Mouse (Mus musculus): ENCODE measurements around the gene Jmjd4. TPM values are rescaled to one million over a fixed set of nuclear protein-coding genes. Genes with fewer than 3 reads are reported as not detected.
A peak's percentile ranks its signal among the peaks of the same experiment; 100 is the strongest.

Jmjd4 gene
- total RNA-seq (2018; cell fraction: chromatin; rRNA removed) = 10 to 100 TPM in 7 of 26 experiments, 1 to 10 TPM in 19; 2.7 to 20.5 (median 6.8) TPM
- 1 to 10 TPM; 1.7 to 5.6 (median 3.7) TPM for total RNA-seq (2018; cell fraction: cytosol; rRNA removed)
- 10 to 100 TPM in 5 of 26 experiments, 1 to 10 TPM in 21; 2.5 to 16.1 (median 4.6) TPM for total RNA-seq (2018; cell fraction: nucleus; rRNA removed)
- 3.3 to 4.3 TPM (median 3.3 TPM) in 3 replicates for polyA plus RNA-seq (2018)

DNA sequence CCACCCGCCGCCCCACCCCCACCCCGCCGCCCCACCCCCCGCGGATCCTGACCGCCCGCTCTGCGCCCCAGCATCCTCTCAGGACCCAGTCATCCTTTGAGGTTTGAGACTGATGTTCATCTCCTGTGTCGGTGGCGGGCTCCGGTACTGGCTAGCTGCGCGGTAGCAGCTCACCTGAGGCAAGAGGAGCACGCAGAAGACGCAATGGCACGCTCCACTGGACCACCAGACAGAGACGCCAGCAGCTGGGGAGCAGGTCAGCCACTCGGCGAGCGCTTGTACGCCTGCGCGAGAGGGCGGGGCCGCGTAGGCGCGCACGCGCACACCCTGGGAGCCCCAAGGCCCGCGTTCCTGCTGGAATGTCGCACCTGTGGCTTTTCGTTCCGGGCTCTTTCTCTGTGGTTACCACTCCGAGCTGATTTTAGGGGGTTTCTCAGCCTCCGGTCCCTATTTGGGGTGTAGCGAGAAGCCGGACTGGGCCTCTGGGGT, at the start of gene Jmjd4:
Gene Jmjd4, plus strand, starts transcription at position 305 of the 489 bp plus-strand sequence.
- WGBS (ENCODE audit: missing documents) = under 1% methylated on average over 30 of the region's 40 CpGs
- peak within 1 kb of the TSS; percentile 80 for H3K4me3 ChIP-seq (ENCODE audit: inconsistent target)
- no peaks in the 10 kb centered on the region for H3K79me2 ChIP-seq (ENCODE audit: inconsistent target)
- peaks cover 10% of the 10 kb centered on the region for H3K36me3 ChIP-seq (ENCODE audit: inconsistent target)
- H3K27ac ChIP-seq = peak within 1 kb of the TSS; percentile 51

DNA sequence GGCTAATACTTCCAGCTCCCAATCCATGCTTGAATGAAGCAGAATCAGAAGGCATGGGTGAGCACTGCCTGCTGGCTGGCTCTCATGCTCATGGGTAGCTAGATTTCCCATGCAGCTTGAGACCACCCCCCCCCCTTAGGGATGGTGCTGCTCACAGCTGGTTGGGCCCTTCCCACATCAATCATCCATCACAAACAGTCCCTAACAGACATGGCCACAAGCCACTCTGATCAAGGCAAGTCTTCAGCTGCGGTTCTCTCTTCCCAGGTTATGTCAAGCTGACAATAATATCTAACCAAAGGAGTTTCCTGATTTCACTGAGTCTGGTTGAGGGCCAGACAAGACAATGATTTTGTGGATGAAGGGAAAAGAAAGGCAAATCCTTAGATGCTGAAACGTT, 49.0 kb upstream of the Jmjd4 start:
- no peak overlapping the region for H3K4me3 ChIP-seq (ENCODE audit: inconsistent target)
- WGBS (ENCODE audit: missing documents) = 72% methylated on average over 2 of the region's 2 CpGs
- no peak overlapping the region for H3K27ac ChIP-seq
- H3K79me2 ChIP-seq (ENCODE audit: inconsistent target) = no peaks in the 10 kb centered on the region
- H3K36me3 ChIP-seq (ENCODE audit: inconsistent target) = no peaks in the 10 kb centered on the region

DNA sequence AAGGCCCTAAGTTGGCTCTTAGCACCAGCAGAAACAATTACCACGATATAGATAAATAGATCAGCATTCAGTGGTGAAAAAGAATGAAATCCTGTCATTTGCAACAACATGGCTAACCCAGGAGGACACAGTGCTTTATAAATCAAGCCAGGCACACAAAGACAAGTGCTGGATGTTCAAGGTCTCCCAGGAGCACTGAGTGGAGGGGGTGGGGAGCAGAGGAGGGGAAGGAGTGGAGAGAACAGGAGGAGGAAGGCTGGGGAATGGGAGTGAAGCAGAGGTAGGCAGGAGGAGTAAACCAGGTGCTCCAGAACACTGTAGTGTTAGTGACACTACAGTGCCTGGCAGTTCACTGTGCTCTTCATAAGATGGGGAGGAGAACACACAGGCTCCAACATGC, 44.1 kb upstream of the Jmjd4 start:
- H3K36me3 ChIP-seq (ENCODE audit: inconsistent target) = no peaks in the 10 kb centered on the region
- no peak overlapping the region for H3K4me3 ChIP-seq (ENCODE audit: inconsistent target)
- no peaks in the 10 kb centered on the region for H3K79me2 ChIP-seq (ENCODE audit: inconsistent target)
- 92% methylated on average over 1 of the region's 1 CpGs for WGBS (ENCODE audit: missing documents)
- H3K27ac ChIP-seq = no peak overlapping the region

DNA sequence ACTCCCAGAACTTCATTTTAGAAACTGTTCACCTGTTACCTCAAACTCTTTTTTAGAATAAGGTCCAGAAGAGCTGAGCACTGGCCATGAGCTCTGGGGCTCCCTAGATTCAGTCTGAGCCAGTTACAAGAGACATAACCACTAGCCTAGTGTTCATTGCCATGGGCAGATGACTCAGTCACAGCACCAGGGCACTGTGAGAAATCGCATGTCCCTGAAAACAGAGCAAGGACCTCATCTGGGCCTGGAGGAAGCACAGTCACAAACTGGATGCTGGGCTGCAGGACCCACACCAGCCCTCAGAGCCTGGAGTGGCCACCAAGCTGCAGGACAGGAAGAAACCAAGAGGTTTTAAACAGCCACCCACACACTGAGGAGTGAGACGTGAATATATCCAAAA, 39.0 kb upstream of the Jmjd4 start:
- no peaks in the 10 kb centered on the region; the same call in 1 of the 2 replicates for H3K36me3 ChIP-seq (ENCODE audit: inconsistent target)
- H3K27ac ChIP-seq = 0 out of 2 replicates have a peak overlapping the region, but pooled peaks have one; percentile 1
- 92% methylated on average over 1 of the region's 2 CpGs for WGBS (ENCODE audit: missing documents)
- no peak overlapping the region for H3K4me3 ChIP-seq (ENCODE audit: inconsistent target)
- no peaks in the 10 kb centered on the region for H3K79me2 ChIP-seq (ENCODE audit: inconsistent target)

DNA sequence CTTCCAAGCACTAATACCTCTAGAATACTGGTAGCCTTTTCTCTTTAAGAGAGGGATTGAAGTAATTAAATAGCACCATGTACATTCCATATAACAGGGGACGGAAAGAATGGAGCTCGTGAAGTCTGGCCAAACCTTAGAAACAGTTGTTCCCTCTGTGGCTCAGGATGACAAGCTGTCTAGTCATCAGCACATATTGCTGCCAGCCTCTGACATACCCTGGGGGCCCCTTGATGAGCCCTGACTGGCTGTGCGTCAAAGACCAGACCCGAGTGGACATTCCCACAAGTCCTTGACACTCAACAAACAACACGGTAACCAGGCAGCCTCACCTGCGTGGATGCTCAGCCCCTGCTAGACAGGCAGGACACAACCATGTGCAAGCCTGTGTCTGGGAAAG, 37.8 kb upstream of the Jmjd4 start:
- H3K36me3 ChIP-seq (ENCODE audit: inconsistent target) = no peaks in the 10 kb centered on the region; the same call in 1 of the 2 replicates
- H3K79me2 ChIP-seq (ENCODE audit: inconsistent target) = no peaks in the 10 kb centered on the region
- WGBS (ENCODE audit: missing documents) = 94% methylated on average over 6 of the region's 6 CpGs
- H3K4me3 ChIP-seq (ENCODE audit: inconsistent target) = no peak overlapping the region
- no peak overlapping the region for H3K27ac ChIP-seq

DNA sequence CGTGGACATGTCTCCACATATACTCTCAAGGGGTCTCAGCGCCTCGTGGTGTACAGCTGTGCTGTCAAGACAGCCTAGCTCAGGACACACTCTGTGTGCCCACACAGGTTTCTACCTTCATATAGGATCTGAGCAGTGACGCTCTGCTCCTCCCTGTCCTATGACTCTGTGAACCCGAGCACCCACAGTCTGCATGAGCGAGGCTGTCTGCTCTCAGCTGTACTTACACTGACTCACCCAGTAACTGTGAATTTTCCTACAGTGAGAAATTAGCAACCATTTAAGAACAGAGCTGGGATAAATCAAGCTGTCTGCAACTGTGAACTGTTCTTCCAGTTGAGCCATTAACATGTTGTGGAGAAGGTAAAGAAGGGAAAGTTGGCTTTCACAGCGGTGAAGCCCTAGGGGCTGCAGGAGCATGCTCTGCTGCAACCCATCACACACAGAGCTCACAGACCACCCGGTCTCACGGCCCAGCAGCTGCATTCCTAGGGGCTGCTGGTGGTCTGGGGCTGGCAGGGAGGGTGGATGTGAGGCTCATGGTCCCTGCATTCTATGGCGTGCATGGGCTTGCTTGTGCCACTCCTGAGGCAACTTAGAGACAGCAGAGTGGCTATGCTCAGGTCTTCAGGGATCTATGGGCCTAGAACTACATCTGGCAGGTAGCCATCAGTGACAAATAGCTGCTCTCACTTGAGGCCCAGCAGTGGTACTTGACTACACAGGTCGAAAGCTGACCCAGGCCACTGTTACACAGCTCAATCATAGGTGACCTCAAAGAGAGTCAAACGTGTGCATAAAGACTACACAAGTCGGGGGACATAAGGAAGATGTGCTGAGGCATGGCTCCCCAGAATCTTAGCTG, 36.6 kb upstream of the Jmjd4 start:
- Histone ChIP-seq H3K79me2 (ENCODE audit: inconsistent target) (no peaks in the 10 kb centered on the region), H3K4me3 (ENCODE audit: inconsistent target) (no peak overlapping the region), H3K36me3 (ENCODE audit: inconsistent target) (no peaks in the 10 kb centered on the region; the same call in 1 of the 2 replicates), H3K27ac (no peak overlapping the region)
- 97% methylated on average over 13 of the region's 13 CpGs for WGBS (ENCODE audit: missing documents)

DNA sequence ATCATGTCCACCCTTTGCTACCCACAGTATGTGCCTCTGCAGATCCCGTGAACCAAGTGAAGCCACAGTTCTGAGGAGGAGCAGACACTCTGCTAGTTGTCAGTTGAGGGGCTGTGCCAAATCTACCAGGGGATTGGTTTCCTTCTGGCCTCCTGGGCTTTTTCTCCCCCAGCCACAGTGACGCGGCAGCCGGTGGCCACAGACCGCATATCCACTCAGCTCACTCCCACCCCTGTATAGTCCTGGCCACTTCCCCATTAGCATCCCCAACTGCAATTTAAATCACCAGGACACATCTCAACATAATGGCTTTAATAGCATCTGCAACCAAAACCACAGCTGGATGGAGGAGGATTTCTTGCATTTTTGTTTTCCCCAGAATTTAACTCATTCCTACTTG, 31.1 kb upstream of the Jmjd4 start:
- H3K27ac ChIP-seq = no peak overlapping the region
- H3K79me2 ChIP-seq (ENCODE audit: inconsistent target) = no peaks in the 10 kb centered on the region
- no peaks in the 10 kb centered on the region; the same call in 1 of the 2 replicates for H3K36me3 ChIP-seq (ENCODE audit: inconsistent target)
- no peak overlapping the region for H3K4me3 ChIP-seq (ENCODE audit: inconsistent target)
- whole genome bisulfite sequencing (ENCODE audit: missing documents) = 28% methylated on average over 2 of the region's 5 CpGs

DNA sequence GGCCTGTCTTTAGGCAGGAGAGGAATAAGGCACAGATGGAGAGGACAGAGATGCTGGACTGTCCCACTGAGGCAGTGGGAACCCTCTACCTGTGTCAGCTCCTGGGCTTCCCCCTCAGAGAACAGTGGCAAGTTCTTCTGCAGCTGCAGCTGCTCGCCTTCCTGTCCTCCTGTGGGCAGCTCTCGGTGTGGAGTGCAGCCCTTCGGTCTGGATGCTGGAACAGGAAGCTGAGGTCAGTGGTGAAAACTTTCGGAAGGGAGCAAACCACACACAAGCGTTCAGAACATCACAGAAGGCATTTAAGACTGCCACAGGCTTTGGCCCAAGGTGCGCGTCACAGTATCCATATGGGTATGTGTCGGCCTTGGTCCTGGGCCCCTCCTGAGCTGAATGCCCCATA, 28.4 kb upstream of the Jmjd4 start:
- Histone ChIP-seq H3K4me3 (ENCODE audit: inconsistent target) (no peak overlapping the region), H3K36me3 (ENCODE audit: inconsistent target) (no peaks in the 10 kb centered on the region), H3K79me2 (ENCODE audit: inconsistent target) (no peaks in the 10 kb centered on the region), H3K27ac (peak overlapping the region; percentile 41)
- WGBS (ENCODE audit: missing documents) = 10% methylated on average over 8 of the region's 8 CpGs

DNA sequence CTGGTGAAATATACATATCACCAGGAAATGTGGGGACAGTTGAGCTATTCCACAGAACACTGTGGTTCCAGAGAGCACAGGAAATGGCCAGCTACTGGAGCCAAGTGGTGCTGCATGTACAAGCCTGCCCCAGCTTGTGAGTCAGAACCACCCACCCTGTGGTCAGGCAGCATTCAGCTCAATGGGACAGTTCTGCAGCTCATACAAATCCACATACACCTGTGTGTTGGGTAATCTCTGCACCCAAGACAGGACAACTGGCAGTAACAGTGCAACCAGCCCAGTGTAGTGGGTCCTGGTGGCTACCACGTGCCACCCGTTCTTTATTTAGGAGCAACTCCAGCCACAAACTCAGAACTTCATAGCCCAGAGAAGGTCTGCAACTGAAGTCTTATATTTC, 27.9 kb upstream of the Jmjd4 start:
- WGBS (ENCODE audit: missing documents) = 9% methylated on average over 2 of the region's 2 CpGs
- H3K79me2 ChIP-seq (ENCODE audit: inconsistent target) = no peaks in the 10 kb centered on the region
- peak overlapping the region; percentile 41 for H3K27ac ChIP-seq
- H3K4me3 ChIP-seq (ENCODE audit: inconsistent target) = no peak overlapping the region
- no peaks in the 10 kb centered on the region for H3K36me3 ChIP-seq (ENCODE audit: inconsistent target)

DNA sequence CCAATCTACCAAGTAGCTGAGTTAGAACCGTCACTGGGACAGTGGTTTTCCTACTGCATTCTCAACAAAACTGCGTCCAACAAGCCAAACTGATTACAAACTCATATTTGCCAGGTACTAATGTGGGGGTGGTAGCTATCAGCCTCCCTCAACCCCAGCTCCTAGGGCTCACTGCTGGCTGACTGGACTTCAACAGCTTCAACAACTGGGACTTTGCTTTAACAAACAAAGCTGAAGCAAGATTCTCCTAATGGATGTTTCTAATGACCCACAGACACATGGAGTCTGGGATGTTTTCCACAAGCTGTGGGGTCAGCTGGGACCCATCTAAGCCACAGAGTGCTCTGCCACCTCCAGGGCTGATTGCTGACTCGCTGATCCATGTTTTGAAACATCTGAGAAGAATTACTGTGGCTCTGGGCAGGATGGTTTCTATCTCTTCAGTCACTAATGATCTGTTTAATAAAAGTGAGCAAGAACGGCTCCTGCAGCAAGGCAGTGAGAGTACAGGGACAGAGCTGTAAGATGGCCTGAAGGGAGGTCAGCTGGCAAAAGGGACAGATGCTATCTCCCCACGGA, 26.7 kb upstream of the Jmjd4 start:
- H3K4me3 ChIP-seq (ENCODE audit: inconsistent target) = no peak overlapping the region
- H3K36me3 ChIP-seq (ENCODE audit: inconsistent target) = peaks cover 3% of the 10 kb centered on the region; the same call in 1 of the 2 replicates
- 98% methylated on average over 5 of the region's 5 CpGs for WGBS (ENCODE audit: missing documents)
- H3K79me2 ChIP-seq (ENCODE audit: inconsistent target) = no peaks in the 10 kb centered on the region
- H3K27ac ChIP-seq = no peak overlapping the region

DNA sequence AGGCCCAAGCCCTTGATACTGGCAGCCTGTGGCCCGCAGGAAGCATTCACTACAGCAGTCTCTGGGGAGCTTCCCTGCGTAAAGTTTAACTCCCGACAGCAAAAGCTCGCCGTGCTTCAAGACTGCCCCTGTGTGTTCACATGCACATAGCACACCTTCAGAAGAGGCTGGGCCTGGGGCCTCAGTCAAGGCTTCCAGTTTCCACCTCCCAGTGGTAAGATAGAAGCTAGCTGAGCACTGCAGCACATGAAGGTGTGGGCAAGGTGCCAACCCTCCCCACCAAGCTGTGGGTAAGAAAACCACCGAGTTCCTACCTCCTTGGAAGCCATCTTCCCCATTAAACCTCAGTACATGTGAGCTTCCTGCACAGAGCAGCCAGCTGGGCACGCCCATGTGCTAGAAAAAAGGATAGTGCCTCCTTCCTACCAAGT, 24.2 kb upstream of the Jmjd4 start:
- Histone ChIP-seq H3K36me3 (ENCODE audit: inconsistent target) (peaks cover 7% of the 10 kb centered on the region; the same call in 1 of the 2 replicates), H3K27ac (no peak overlapping the region), H3K4me3 (ENCODE audit: inconsistent target) (no peak overlapping the region), H3K79me2 (ENCODE audit: inconsistent target) (no peaks in the 10 kb centered on the region)
- WGBS (ENCODE audit: missing documents) = 21% methylated on average over 7 of the region's 7 CpGs

DNA sequence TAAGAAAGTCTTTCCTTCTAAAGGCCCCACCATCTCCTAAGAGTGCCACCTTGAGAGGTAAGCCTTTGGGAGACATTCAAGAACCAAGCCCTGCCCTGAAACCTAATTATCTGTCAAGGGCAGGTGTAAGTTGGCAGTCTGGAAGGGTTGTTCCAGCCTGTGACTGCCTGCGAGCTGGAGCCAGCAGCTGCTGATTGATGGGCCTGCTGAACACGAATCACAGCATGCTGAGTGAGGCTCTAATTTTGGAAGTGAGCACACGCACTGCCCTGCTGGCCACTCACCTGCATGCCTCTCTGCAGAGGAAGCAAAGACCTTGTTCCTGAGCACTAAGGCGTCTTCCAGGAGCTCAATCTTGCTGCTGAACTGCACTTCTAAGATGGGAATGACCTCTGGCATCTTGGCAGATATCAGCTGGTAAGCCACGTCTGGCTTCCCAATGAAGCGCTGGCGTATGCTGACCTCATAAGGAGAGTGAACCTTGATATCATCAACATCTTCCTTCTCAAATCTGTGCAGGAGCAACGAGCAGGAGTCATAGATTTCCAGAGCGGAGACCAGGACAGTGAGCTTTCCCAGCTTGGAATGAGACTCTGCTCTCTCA, 21.7 kb upstream of the Jmjd4 start:
- no peak overlapping the region for H3K4me3 ChIP-seq (ENCODE audit: inconsistent target)
- H3K36me3 ChIP-seq (ENCODE audit: inconsistent target) = peaks cover 7% of the 10 kb centered on the region; the same call in 1 of the 2 replicates
- H3K79me2 ChIP-seq (ENCODE audit: inconsistent target) = no peaks in the 10 kb centered on the region
- 93% methylated on average over 9 of the region's 9 CpGs for WGBS (ENCODE audit: missing documents)
- no peak overlapping the region for H3K27ac ChIP-seq

DNA sequence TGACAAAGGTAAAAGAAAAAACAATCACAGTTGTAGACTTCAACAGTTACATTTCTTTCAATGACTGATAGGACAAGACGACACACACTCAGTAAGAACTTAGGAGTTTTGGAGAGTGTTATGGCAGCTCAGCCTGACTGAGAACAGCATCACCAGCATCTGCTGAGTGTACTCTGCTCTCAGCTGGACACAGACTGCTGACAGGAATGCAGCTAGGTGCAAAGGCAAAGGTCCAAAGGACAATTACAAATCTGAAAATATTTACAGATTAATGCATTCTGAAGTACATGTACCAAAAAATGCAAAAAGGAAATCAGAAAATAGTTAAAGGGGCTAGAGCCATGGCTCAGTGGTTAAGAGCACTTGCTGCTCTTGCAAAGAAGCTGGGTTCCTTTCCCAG, 19.9 kb upstream of the Jmjd4 start:
- Histone ChIP-seq H3K4me3 (ENCODE audit: inconsistent target) (no peak overlapping the region), H3K27ac (no peak overlapping the region)
- 100% methylated on average over 1 of the region's 1 CpGs for WGBS (ENCODE audit: missing documents)

DNA sequence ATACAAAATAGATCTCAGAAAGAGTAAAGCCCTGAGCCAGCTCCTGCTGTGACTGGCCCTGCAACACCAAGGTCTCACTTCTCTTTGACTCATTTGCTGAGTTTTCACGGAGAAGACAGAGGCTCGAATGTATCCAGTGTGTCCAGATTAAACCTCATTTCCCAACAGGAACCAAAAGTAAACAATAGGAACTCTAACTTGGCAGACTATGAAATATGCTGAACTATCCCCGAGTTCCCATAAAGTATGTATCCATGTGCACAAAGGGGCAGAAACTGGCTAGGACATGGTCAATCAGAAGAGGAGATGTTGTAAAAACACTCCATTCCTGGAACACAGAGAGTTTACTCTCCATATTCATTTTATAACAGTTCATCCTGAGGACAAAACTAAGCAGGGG, 17.6 kb upstream of the Jmjd4 start:
- Histone ChIP-seq H3K79me2 (ENCODE audit: inconsistent target) (no peaks in the 10 kb centered on the region), H3K27ac (no peak overlapping the region), H3K4me3 (ENCODE audit: inconsistent target) (no peak overlapping the region), H3K36me3 (ENCODE audit: inconsistent target) (peaks cover 17% of the 10 kb centered on the region; the same call in 1 of the 2 replicates)
- WGBS (ENCODE audit: missing documents) = 73% methylated on average over 3 of the region's 3 CpGs

More for the DNA sequence above, 19.9 kb upstream of the Jmjd4 start:
- Histone ChIP-seq H3K79me2 (ENCODE audit: inconsistent target) (no peaks in the 10 kb centered on the region), H3K36me3 (ENCODE audit: inconsistent target) (peaks cover 7% of the 10 kb centered on the region; the same call in 1 of the 2 replicates)
